Mouse (Mus musculus) forebrain, postnatal 0 days (tissue): ENCODE results near the gene Olfr1094. TPM values are rescaled to one million over a fixed set of nuclear protein-coding genes. Genes with fewer than 3 reads are reported as not detected.

Source experiments
- ATAC-seq: fragments of 200-750 bp; cut with Nextera tagmentation; 2 replicates; pipeline ENCODE4 v1.8.0; 2017; ENCODE audit warnings: mild to moderate bottlenecking, moderate library complexity
- DNase-seq: peaks from one replicate; pipeline ENCODE4 v3.0.0-alpha.2; 2015
- H3K27ac ChIP-seq: fragments of 300-500 bp; sonication (generic); 2 replicates; pipeline ENCODE4 v1.5.1; 2014; ENCODE audit warnings: low read depth, mild to moderate bottlenecking, antibody characterized with exemption, low read length, moderate library complexity, mixed read lengths
- H3K27me3 ChIP-seq: fragments of 300-500 bp; sonication (generic); 2 replicates; pipeline ENCODE4 v1.6.1; 2014; ENCODE audit warnings: mild to moderate bottlenecking, low read length, mixed read lengths; ENCODE audit not compliant: insufficient read depth
- H3K36me3 ChIP-seq: fragments of 300-500 bp; sonication (generic); 2 replicates; pipeline ENCODE4 v1.6.1; 2014; ENCODE audit warnings: mild to moderate bottlenecking, moderate library complexity; ENCODE audit not compliant: insufficient read depth
- H3K4me1 ChIP-seq: fragments of 300-500 bp; sonication (generic); 2 replicates; pipeline ENCODE4 v1.6.1; 2014; ENCODE audit warnings: antibody characterized with exemption; ENCODE audit not compliant: insufficient read depth
- H3K4me2 ChIP-seq: fragments of 300-500 bp; sonication (generic); 2 replicates; pipeline ENCODE4 v1.6.1; 2014; ENCODE audit warnings: low read depth, mild to moderate bottlenecking, moderate library complexity
- H3K4me3 ChIP-seq: fragments of 300-500 bp; sonication (generic); 2 replicates; pipeline ENCODE4 v1.5.1; 2014; ENCODE audit warnings: low read depth, low read length, mixed read lengths
- H3K9ac ChIP-seq: fragments of 300-500 bp; sonication (generic); 2 replicates; pipeline ENCODE4 v1.6.1; 2014; ENCODE audit warnings: mild to moderate bottlenecking
- H3K9me3 ChIP-seq: fragments of 300-500 bp; sonication (generic); 2 replicates; pipeline ENCODE4 v1.6.1; 2016; ENCODE audit warnings: low read length
- CTCF ChIP-seq: sonication (generic); IDR thresholded peaks from 2 replicates; pipeline ENCODE4 v1.5.1; 2016; ENCODE audit warnings: antibody characterized with exemption, control low read depth, low read depth
- WGBS: fragments of 180-500 bp; shearing (Covaris S2); extraction: QIAGEN DNeasy Blood & Tissue Kit; methylation state at CpG from one replicate; pipeline ENCODE4 v1.1.7; 2014; 5-methylcytosine and 5-hydroxymethylcytosine counted together
- polyA plus RNA-seq: library from polyadenylated mRNA; unstranded; fragments of >200 nt; fragmentation: Nextera tagmentation; extraction: Ambion mirVana; gene quantifications from 2 replicates; pipeline ENCODE4 v1.2.1, GENCODE M21; 2015
- total RNA-seq: library from RNA; depleted of rRNA; stranded (reverse); fragments of >200 nt; gene quantifications from 2 replicates; pipeline ENCODE4 v1.2.3, GENCODE M21; 2014; rRNA removed

Gene Olfr1094
- total RNA-seq (not detected in 2 replicates), polyA plus RNA-seq (not detected in 2 replicates)

GRCm38 (mm10) chr2:86824363-86824762, at the start of gene Olfr1094:
Gene Olfr1094, plus strand, starts transcription at chr2:86824663.
- no peak within 1 kb of the TSS for H3K4me3 ChIP-seq
- ATAC-seq = no peak
- H3K36me3 ChIP-seq = no peaks in the 10 kb centered on the region
- no peak within 1 kb of the TSS for H3K4me2 ChIP-seq
- no peaks in the 10 kb centered on the region for H3K9me3 ChIP-seq
- no peaks in the 10 kb centered on the region for H3K27me3 ChIP-seq
- TF ChIP-seq CTCF = no peak
- no peak for DNase-seq
- H3K4me1 ChIP-seq = no peaks in the 10 kb centered on the region
- H3K27ac ChIP-seq = no peak within 1 kb of the TSS
- no peak within 1 kb of the TSS for H3K9ac ChIP-seq

- Histone ChIP-seq H3K27me3 (no peaks in the 10 kb centered on the region), H3K4me1 (no peaks in the 10 kb centered on the region), H3K4me2 (no peak within 1 kb of the TSS), H3K9me3 (no peaks in the 10 kb centered on the region), H3K36me3 (no peaks in the 10 kb centered on the region), H3K4me3 (no peak within 1 kb of the TSS), H3K9ac (no peak within 1 kb of the TSS), H3K27ac (no peak within 1 kb of the TSS)
- ATAC-seq = no peak
- 84% methylated on average over 2 of the region's 2 CpGs for WGBS
- DNase-seq = no peak
- TF ChIP-seq CTCF = no peak
These were observed 42.3 kb upstream of the Olfr1094 start, which contains the start of gene Olfr1093 for GRCm38 (mm10) chr2:86782179-86782578. Gene Olfr1093, plus strand, starts transcription at chr2:86782479.

- DNase-seq (no peak), ATAC-seq (no peak)
- Histone ChIP-seq H3K36me3 (no peaks in the 10 kb centered on the region), H3K27me3 (no peaks in the 10 kb centered on the region), H3K9ac (no peak within 1 kb of the TSS), H3K4me2 (no peak within 1 kb of the TSS), H3K4me1 (no peaks in the 10 kb centered on the region), H3K4me3 (no peak within 1 kb of the TSS), H3K27ac (no peak within 1 kb of the TSS), H3K9me3 (no peaks in the 10 kb centered on the region)
- TF ChIP-seq CTCF = no peak
These were observed 14.5 kb upstream of the Olfr1094 start, which contains the start of gene Olfr141 for GRCm38 (mm10) chr2:86809918-86810317. Gene Olfr141, minus strand, starts transcription at chr2:86810018.

GRCm38 (mm10) chr2:86851596-86851995, 27.1 kb downstream of the Olfr1094 start, which contains the start of gene Olfr1095:
Gene Olfr1095, minus strand, starts transcription at chr2:86851696.
- WGBS = 91% methylated on average over 3 of the region's 3 CpGs
- Histone ChIP-seq H3K4me1 (no peaks in the 10 kb centered on the region), H3K4me3 (no peak within 1 kb of the TSS), H3K4me2 (no peak within 1 kb of the TSS), H3K9ac (no peak within 1 kb of the TSS), H3K27me3 (no peaks in the 10 kb centered on the region), H3K9me3 (no peaks in the 10 kb centered on the region), H3K27ac (no peak within 1 kb of the TSS), H3K36me3 (no peaks in the 10 kb centered on the region)
- no peak for TF ChIP-seq CTCF
- no peak for DNase-seq
- ATAC-seq = no peak

- H3K9me3 ChIP-seq = 0 out of 2 replicates have a peak, but pooled peaks cover 4% of the 10 kb centered on the region
- no peak within 1 kb of the TSS for H3K27ac ChIP-seq
- H3K4me2 ChIP-seq = no peak within 1 kb of the TSS
- H3K4me1 ChIP-seq = no peaks in the 10 kb centered on the region
- no peaks in the 10 kb centered on the region for H3K27me3 ChIP-seq
- WGBS = 45% methylated on average over 1 of the region's 1 CpGs
- no peak within 1 kb of the TSS for H3K4me3 ChIP-seq
- no peak for TF ChIP-seq CTCF
- H3K36me3 ChIP-seq = no peaks in the 10 kb centered on the region
- ATAC-seq (no peak), DNase-seq (no peak)
- H3K9ac ChIP-seq = no peak within 1 kb of the TSS
These were observed 50.2 kb downstream of the Olfr1094 start, which contains the start of gene Gm13723 for GRCm38 (mm10) chr2:86874702-86875101. Gene Gm13723, minus strand, starts transcription at chr2:86874802.

Other genes starting within 250 kb of the Olfr1094 start
- not detected in 2 replicates for gene Olfr1082, start 225.7 kb upstream of the Olfr1094 start, total RNA-seq
- not detected in 2 replicates for gene Olfr1082, start 225.7 kb upstream of the Olfr1094 start, polyA plus RNA-seq
- not detected in 2 replicates for gene Olfr1084, start 184.9 kb upstream of the Olfr1094 start, total RNA-seq
- not detected in 2 replicates for gene Olfr1084, start 184.9 kb upstream of the Olfr1094 start, polyA plus RNA-seq
- not detected in 2 replicates for gene Olfr1085, start 162.6 kb upstream of the Olfr1094 start, total RNA-seq
- gene Olfr1085, start 162.6 kb upstream of the Olfr1094 start, polyA plus RNA-seq = not detected in 2 replicates
- not detected in 2 replicates for gene Olfr1086, start 144.6 kb upstream of the Olfr1094 start, total RNA-seq
- not detected in 2 replicates for gene Olfr1086, start 144.6 kb upstream of the Olfr1094 start, polyA plus RNA-seq
- not detected in 2 replicates for gene Olfr1087, start 126.3 kb upstream of the Olfr1094 start, total RNA-seq
- gene Olfr1087, start 126.3 kb upstream of the Olfr1094 start, polyA plus RNA-seq = not detected in 2 replicates
- not detected in 2 replicates for gene Olfr1089, start 91.0 kb upstream of the Olfr1094 start, total RNA-seq
- not detected in 2 replicates for gene Olfr1089, start 91.0 kb upstream of the Olfr1094 start, polyA plus RNA-seq
- not detected in 2 replicates for gene Olfr1090, start 65.7 kb upstream of the Olfr1094 start, total RNA-seq
- gene Olfr1090, start 65.7 kb upstream of the Olfr1094 start, polyA plus RNA-seq = not detected in 2 replicates
- gene Olfr1093, start 42.2 kb upstream of the Olfr1094 start, total RNA-seq = not detected in 2 replicates
- not detected in 2 replicates for gene Olfr1093, start 42.2 kb upstream of the Olfr1094 start, polyA plus RNA-seq
- gene Olfr141, start 14.6 kb upstream of the Olfr1094 start, total RNA-seq = not detected in 2 replicates
- gene Olfr141, start 14.6 kb upstream of the Olfr1094 start, polyA plus RNA-seq = not detected in 2 replicates
- not detected in 2 replicates for gene Olfr1095, start 27.0 kb downstream of the Olfr1094 start, total RNA-seq
- not detected in 2 replicates for gene Olfr1095, start 27.0 kb downstream of the Olfr1094 start, polyA plus RNA-seq
- not detected in 2 replicates for gene Gm13723, start 50.1 kb downstream of the Olfr1094 start, total RNA-seq
- gene Gm13723, start 50.1 kb downstream of the Olfr1094 start, polyA plus RNA-seq = not detected in 2 replicates
- gene Olfr1097, start 67.6 kb downstream of the Olfr1094 start, total RNA-seq = not detected in 2 replicates
- gene Olfr1097, start 67.6 kb downstream of the Olfr1094 start, polyA plus RNA-seq = not detected in 2 replicates
- gene Olfr1098, start 99.9 kb downstream of the Olfr1094 start, total RNA-seq = not detected in 2 replicates
- not detected in 2 replicates for gene Olfr1098, start 99.9 kb downstream of the Olfr1094 start, polyA plus RNA-seq
- not detected in 2 replicates for gene Olfr1099, start 136.0 kb downstream of the Olfr1094 start, total RNA-seq
- not detected in 2 replicates for gene Olfr1099, start 136.0 kb downstream of the Olfr1094 start, polyA plus RNA-seq
- not detected in 2 replicates for gene Olfr1100, start 155.3 kb downstream of the Olfr1094 start, total RNA-seq
- not detected in 2 replicates for gene Olfr1100, start 155.3 kb downstream of the Olfr1094 start, polyA plus RNA-seq
- gene Olfr1101, start 166.6 kb downstream of the Olfr1094 start, total RNA-seq = not detected in 2 replicates
- not detected in 2 replicates for gene Olfr1101, start 166.6 kb downstream of the Olfr1094 start, polyA plus RNA-seq
- not detected in 2 replicates for gene Olfr1102, start 173.7 kb downstream of the Olfr1094 start, total RNA-seq
- not detected in 2 replicates for gene Olfr1102, start 173.7 kb downstream of the Olfr1094 start, polyA plus RNA-seq
- not detected in 2 replicates for gene Olfr1104, start 202.4 kb downstream of the Olfr1094 start, total RNA-seq
- not detected in 2 replicates for gene Olfr1104, start 202.4 kb downstream of the Olfr1094 start, polyA plus RNA-seq
- not detected in 2 replicates for gene Olfr1105, start 211.9 kb downstream of the Olfr1094 start, total RNA-seq
- not detected in 2 replicates for gene Olfr1105, start 211.9 kb downstream of the Olfr1094 start, polyA plus RNA-seq
- gene Olfr1106, start 227.6 kb downstream of the Olfr1094 start, total RNA-seq = not detected in 2 replicates
- gene Olfr1106, start 227.6 kb downstream of the Olfr1094 start, polyA plus RNA-seq = not detected in 2 replicates